Mouse (Mus musculus) embryonic facial prominence, embryonic 13.5 days (tissue): ENCODE data around the gene Akr7a5. TPM values are rescaled to one million over a fixed set of nuclear protein-coding genes. Genes with fewer than 3 reads are reported as not detected.

Experiments
- ATAC-seq: fragments of 200-750 bp; cut with Nextera tagmentation; 2 replicates; pipeline ENCODE4 v1.8.0; 2017; ENCODE audit warnings: low read depth; ENCODE audit not compliant: insufficient number of reproducible peaks, insufficient read depth, low FRiP score, low TSS enrichment
- H3K27ac ChIP-seq: fragments of 300-500 bp; sonication (generic); 2 replicates; pipeline ENCODE4 v1.5.1; 2015; ENCODE audit warnings: moderate library complexity, mild to moderate bottlenecking, inconsistent platforms
- H3K27me3 ChIP-seq: fragments of 300-500 bp; sonication (generic); 2 replicates; pipeline ENCODE4 v1.6.1; 2015; ENCODE audit warnings: mild to moderate bottlenecking, inconsistent platforms
- H3K36me3 ChIP-seq: fragments of 300-500 bp; sonication (generic); 2 replicates; pipeline ENCODE4 v1.6.1; 2015; ENCODE audit warnings: mild to moderate bottlenecking, inconsistent platforms
- H3K4me1 ChIP-seq: fragments of 300-500 bp; sonication (generic); 2 replicates; pipeline ENCODE4 v1.6.1; 2015; ENCODE audit warnings: inconsistent platforms
- H3K4me2 ChIP-seq: fragments of 300-500 bp; sonication (generic); 2 replicates; pipeline ENCODE4 v1.6.1; 2015; ENCODE audit warnings: moderate library complexity, mild to moderate bottlenecking, inconsistent platforms
- H3K4me3 ChIP-seq: fragments of 300-500 bp; sonication (generic); 2 replicates; pipeline ENCODE4 v1.5.1; 2015; ENCODE audit warnings: mild to moderate bottlenecking, inconsistent platforms
- H3K9ac ChIP-seq: fragments of 300-500 bp; sonication (generic); 2 replicates; pipeline ENCODE4 v1.6.1; 2015; ENCODE audit warnings: mild to moderate bottlenecking, inconsistent platforms
- H3K9me3 ChIP-seq: fragments of 300-500 bp; sonication (generic); 2 replicates; pipeline ENCODE4 v1.6.1; 2016; ENCODE audit warnings: inconsistent platforms
- WGBS: fragments of 180-500 bp; shearing (Covaris S2); methylation state at CpG from one replicate; pipeline ENCODE4 v1.1.7; 2015; ENCODE audit warnings: mixed read lengths; 5-methylcytosine and 5-hydroxymethylcytosine counted together
- polyA plus RNA-seq: library from polyadenylated mRNA; unstranded; fragments of >200 nt; fragmentation: Nextera tagmentation; extraction: Ambion mirVana; gene quantifications from 2 replicates; pipeline ENCODE4 v1.2.1, GENCODE M21; 2015

Gene Akr7a5
- polyA plus RNA-seq, 1 experiment from 2014 or later: 121 TPM

GRCm38 (mm10) chr4:139301780-139302179 is 8.8 kb upstream of the Akr7a5 start:
- H3K36me3 ChIP-seq: peaks cover 78% of the 10 kb centered on the region
- no peak overlapping the region for H3K4me3 ChIP-seq
- no peak for ATAC-seq
- H3K27ac ChIP-seq: no peak overlapping the region
- 85% methylated on average over 8 of the region's 8 CpGs for WGBS
- no peak overlapping the region for H3K9ac ChIP-seq
- no peaks in the 10 kb centered on the region for H3K27me3 ChIP-seq
- no peaks in the 10 kb centered on the region for H3K9me3 ChIP-seq
- no peak overlapping the region for H3K4me2 ChIP-seq
- 0 out of 2 replicates have a peak, but pooled peaks cover 5% of the 10 kb centered on the region for H3K4me1 ChIP-seq

GRCm38 (mm10) chr4:139302241-139302640 is 8.3 kb upstream of the Akr7a5 start:
- ATAC-seq: no peak
- Histone ChIP-seq H3K27ac (no peak overlapping the region), H3K4me3 (no peak overlapping the region), H3K4me1 (0 out of 2 replicates have a peak, but pooled peaks cover 4% of the 10 kb centered on the region), H3K4me2 (no peak overlapping the region), H3K27me3 (no peaks in the 10 kb centered on the region), H3K9ac (no peak overlapping the region), H3K36me3 (peaks cover 81% of the 10 kb centered on the region), H3K9me3 (no peaks in the 10 kb centered on the region)
- WGBS: 58% methylated on average over 5 of the region's 5 CpGs

GRCm38 (mm10) chr4:139305521-139305920 is 5.0 kb upstream of the Akr7a5 start:
- WGBS: 98% methylated on average over 3 of the region's 3 CpGs
- Histone ChIP-seq H3K27ac (no peak overlapping the region), H3K4me2 (no peak overlapping the region), H3K27me3 (no peaks in the 10 kb centered on the region), H3K4me3 (no peak overlapping the region), H3K9me3 (no peaks in the 10 kb centered on the region), H3K4me1 (peaks cover 16% of the 10 kb centered on the region), H3K9ac (no peak overlapping the region), H3K36me3 (peaks cover 51% of the 10 kb centered on the region)
- ATAC-seq: no peak

GRCm38 (mm10) chr4:139307916-139308315 is 2.6 kb upstream of the Akr7a5 start:
- H3K27me3 ChIP-seq: no peaks in the 10 kb centered on the region
- H3K27ac ChIP-seq: no peak overlapping the region
- H3K4me1 ChIP-seq: peaks cover 31% of the 10 kb centered on the region
- H3K36me3 ChIP-seq: peaks cover 29% of the 10 kb centered on the region
- no peak overlapping the region for H3K9ac ChIP-seq
- WGBS: 90% methylated on average over 5 of the region's 5 CpGs
- no peak for ATAC-seq
- H3K4me2 ChIP-seq: no peak overlapping the region
- no peaks in the 10 kb centered on the region for H3K9me3 ChIP-seq
- no peak overlapping the region for H3K4me3 ChIP-seq

- Histone ChIP-seq H3K27me3 (no peaks in the 10 kb centered on the region), H3K4me1 (peaks cover 31% of the 10 kb centered on the region), H3K9ac (peak overlapping the region; percentile 97), H3K9me3 (no peaks in the 10 kb centered on the region), H3K4me2 (peak overlapping the region; percentile 96), H3K27ac (peak overlapping the region; percentile 68; the same call in 1 of the 2 replicates), H3K36me3 (peaks cover 32% of the 10 kb centered on the region), H3K4me3 (peak overlapping the region; percentile 99)
- 20% methylated on average over 6 of the region's 6 CpGs for WGBS
- ATAC-seq: no peak
Observed at GRCm38 (mm10) chr4:139309651-139310050, 893 bp upstream of the Akr7a5 start.

GRCm38 (mm10) chr4:139310899-139311701 is 556 bp downstream of the Akr7a5 start:
- Histone ChIP-seq H3K9me3 (no peaks in the 10 kb centered on the region), H3K4me2 (peak overlapping the region; percentile 96), H3K9ac (peak overlapping the region; percentile 97), H3K27me3 (no peaks in the 10 kb centered on the region), H3K4me1 (peaks cover 31% of the 10 kb centered on the region), H3K36me3 (peaks cover 33% of the 10 kb centered on the region), H3K27ac (peak overlapping the region; percentile 81), H3K4me3 (peak overlapping the region; percentile 99)
- ATAC-seq: peak; percentile 46; the same call in 1 of the 2 replicates
- under 1% methylated on average over 53 of the region's 53 CpGs for WGBS

- Histone ChIP-seq H3K9me3 (no peaks in the 10 kb centered on the region), H3K9ac (peak overlapping the region; percentile 97), H3K27ac (no peak overlapping the region), H3K4me1 (peaks cover 31% of the 10 kb centered on the region), H3K4me3 (peak overlapping the region; percentile 99), H3K27me3 (no peaks in the 10 kb centered on the region), H3K4me2 (peak overlapping the region; percentile 96), H3K36me3 (peaks cover 31% of the 10 kb centered on the region)
- 6% methylated on average over 14 of the region's 14 CpGs for WGBS
- ATAC-seq: no peak
Observed at GRCm38 (mm10) chr4:139311707-139312106, 1.2 kb downstream of the Akr7a5 start.

- H3K27ac ChIP-seq: no peak overlapping the region
- H3K27me3 ChIP-seq: no peaks in the 10 kb centered on the region
- no peak overlapping the region for H3K4me3 ChIP-seq
- ATAC-seq: no peak
- H3K9me3 ChIP-seq: no peaks in the 10 kb centered on the region
- 58% methylated on average over 4 of the region's 4 CpGs for WGBS
- H3K4me2 ChIP-seq: peak overlapping the region; percentile 96; the same call in 1 of the 2 replicates
- peaks cover 31% of the 10 kb centered on the region for H3K4me1 ChIP-seq
- 0 out of 2 replicates have a peak overlapping the region, but pooled peaks have one; percentile 97 for H3K9ac ChIP-seq
- peaks cover 36% of the 10 kb centered on the region for H3K36me3 ChIP-seq
Observed at GRCm38 (mm10) chr4:139312632-139313031, 2.1 kb downstream of the Akr7a5 start.

- Histone ChIP-seq H3K36me3 (peaks cover 61% of the 10 kb centered on the region), H3K27me3 (no peaks in the 10 kb centered on the region), H3K27ac (no peak overlapping the region), H3K9me3 (no peaks in the 10 kb centered on the region), H3K4me1 (no peaks in the 10 kb centered on the region), H3K9ac (no peak overlapping the region), H3K4me2 (no peak overlapping the region), H3K4me3 (no peak overlapping the region)
- WGBS: 91% methylated on average over 11 of the region's 11 CpGs
- ATAC-seq: no peak
Observed at GRCm38 (mm10) chr4:139318449-139318848, 7.9 kb downstream of the Akr7a5 start.

- H3K27me3 ChIP-seq: no peaks in the 10 kb centered on the region
Observed at GRCm38 (mm10) chr4:139319740-139320139, 9.2 kb downstream of the Akr7a5 start.

GRCm38 (mm10) chr4:139330605-139331004 is 20.1 kb downstream of the Akr7a5 start:
- H3K9me3 ChIP-seq: no peaks in the 10 kb centered on the region
- no peak overlapping the region for H3K27ac ChIP-seq
- ATAC-seq: peak; percentile 69; the same call in 1 of the 2 replicates
- H3K36me3 ChIP-seq: no peaks in the 10 kb centered on the region
- no peak overlapping the region for H3K9ac ChIP-seq
- H3K27me3 ChIP-seq: no peaks in the 10 kb centered on the region; the same call in 1 of the 2 replicates
- WGBS: 12% methylated on average over 10 of the region's 10 CpGs
- H3K4me3 ChIP-seq: peak overlapping the region; percentile 27
- H3K4me1 ChIP-seq: no peaks in the 10 kb centered on the region
- H3K4me2 ChIP-seq: peak overlapping the region; percentile 51

More at GRCm38 (mm10) chr4:139319740-139320139, 9.2 kb downstream of the Akr7a5 start:
- H3K4me3 ChIP-seq: no peak overlapping the region
- WGBS: 83% methylated on average over 4 of the region's 4 CpGs
- H3K4me1 ChIP-seq: no peaks in the 10 kb centered on the region
- H3K9me3 ChIP-seq: no peaks in the 10 kb centered on the region
- H3K9ac ChIP-seq: no peak overlapping the region
- no peak overlapping the region for H3K27ac ChIP-seq
- H3K36me3 ChIP-seq: peaks cover 52% of the 10 kb centered on the region
- no peak for ATAC-seq
- no peak overlapping the region for H3K4me2 ChIP-seq
